Mouse (Mus musculus) heart, embryonic 15.5 days (tissue): ENCODE results near the gene Bcar3. TPM values are rescaled to one million over a fixed set of nuclear protein-coding genes. Genes with fewer than 3 reads are reported as not detected.

Source experiments
- ATAC-seq: fragments of 200-750 bp; cut with Nextera tagmentation; replicated peaks from 2 replicates; pipeline ENCODE4 v1.8.0; 2017; ENCODE audit warnings: low read depth, moderate TSS enrichment; ENCODE audit not compliant: insufficient number of reproducible peaks, insufficient read depth, low FRiP score
- H3K27ac ChIP-seq: fragments of 300-500 bp; sonication (generic); 2 replicates; pipeline ENCODE4 v1.5.1; 2015; ENCODE audit warnings: mild to moderate bottlenecking, inconsistent platforms
- H3K27me3 ChIP-seq: fragments of 300-500 bp; sonication (generic); 2 replicates; pipeline ENCODE4 v1.6.1; 2015; ENCODE audit warnings: inconsistent platforms
- H3K36me3 ChIP-seq: fragments of 300-500 bp; sonication (generic); 2 replicates; pipeline ENCODE4 v1.6.1; 2015; ENCODE audit warnings: mild to moderate bottlenecking, inconsistent platforms
- H3K4me1 ChIP-seq: fragments of 300-500 bp; sonication (generic); replicated peaks from 2 replicates; pipeline ENCODE4 v1.6.1; 2015; ENCODE audit warnings: inconsistent platforms
- H3K4me2 ChIP-seq: fragments of 300-500 bp; sonication (generic); 2 replicates; pipeline ENCODE4 v1.6.1; 2015; ENCODE audit warnings: inconsistent platforms, mild to moderate bottlenecking, moderate library complexity
- H3K4me3 ChIP-seq: fragments of 300-500 bp; sonication (generic); 2 replicates; pipeline ENCODE4 v1.5.1; 2015; ENCODE audit warnings: mild to moderate bottlenecking, inconsistent platforms
- H3K9ac ChIP-seq: fragments of 300-500 bp; sonication (generic); 2 replicates; pipeline ENCODE4 v1.6.1; 2015; ENCODE audit warnings: mild to moderate bottlenecking, inconsistent platforms
- H3K9me3 ChIP-seq: fragments of 300-500 bp; sonication (generic); replicated peaks from 2 replicates; pipeline ENCODE4 v1.6.1; 2016; ENCODE audit warnings: inconsistent platforms
- WGBS: fragments of 180-500 bp; shearing (Covaris S2); methylation state at CpG from one replicate; pipeline ENCODE4 v1.1.7; 2015; ENCODE audit warnings: mixed read lengths; 5-methylcytosine and 5-hydroxymethylcytosine counted together
- polyA plus RNA-seq: library from polyadenylated mRNA; unstranded; fragments of >200 nt; fragmentation: Nextera tagmentation; extraction: Ambion mirVana; gene quantifications from 2 replicates; pipeline ENCODE4 v1.2.1, GENCODE M21; 2015

Bcar3 gene
- polyA plus RNA-seq, 1 experiment from 2014 or later: 3.9 TPM

- Histone ChIP-seq H3K4me2 (no peak overlapping the region), H3K9ac (no peak overlapping the region), H3K27ac (no peak overlapping the region), H3K4me3 (no peak overlapping the region), H3K36me3 (no peaks in the 10 kb centered on the region), H3K9me3 (no peaks in the 10 kb centered on the region), H3K4me1 (peaks cover 16% of the 10 kb centered on the region), H3K27me3 (peaks cover 5% of the 10 kb centered on the region; the same call in 1 of the 2 replicates)
- WGBS: 54% methylated on average over 8 of the region's 8 CpGs
- ATAC-seq: no peak
Observed at GRCm38 (mm10) chr3:122405203-122405956, 111.4 kb downstream of the Bcar3 start.

GRCm38 (mm10) chr3:122406416-122406815 is 112.5 kb downstream of the Bcar3 start:
- Histone ChIP-seq H3K9me3 (no peaks in the 10 kb centered on the region), H3K4me2 (no peak overlapping the region), H3K4me1 (peaks cover 15% of the 10 kb centered on the region), H3K27me3 (peaks cover 5% of the 10 kb centered on the region; the same call in 1 of the 2 replicates), H3K27ac (no peak overlapping the region), H3K9ac (no peak overlapping the region), H3K4me3 (no peak overlapping the region), H3K36me3 (no peaks in the 10 kb centered on the region)
- ATAC-seq: no peak
- WGBS: 72% methylated on average over 8 of the region's 8 CpGs

- Histone ChIP-seq H3K9me3 (no peaks in the 10 kb centered on the region), H3K9ac (no peak overlapping the region), H3K27ac (no peak overlapping the region), H3K4me3 (no peak overlapping the region), H3K36me3 (no peaks in the 10 kb centered on the region), H3K4me1 (peaks cover 4% of the 10 kb centered on the region; the same call in 1 of the 2 replicates), H3K4me2 (no peak overlapping the region), H3K27me3 (peaks cover 16% of the 10 kb centered on the region)
- no peak for ATAC-seq
- WGBS: 84% methylated on average over 6 of the region's 6 CpGs
Observed at GRCm38 (mm10) chr3:122407757-122408156, 113.8 kb downstream of the Bcar3 start.

GRCm38 (mm10) chr3:122408798-122409311 is 114.9 kb downstream of the Bcar3 start:
- 69% methylated on average over 15 of the region's 15 CpGs for WGBS
- Histone ChIP-seq H3K9me3 (no peaks in the 10 kb centered on the region), H3K36me3 (no peaks in the 10 kb centered on the region), H3K4me3 (no peak overlapping the region), H3K4me2 (no peak overlapping the region), H3K9ac (no peak overlapping the region), H3K4me1 (peaks cover 4% of the 10 kb centered on the region), H3K27me3 (peaks cover 18% of the 10 kb centered on the region), H3K27ac (no peak overlapping the region)
- ATAC-seq: no peak

- no peak overlapping the region for H3K9ac ChIP-seq
- H3K27me3 ChIP-seq: peaks cover 18% of the 10 kb centered on the region
- WGBS: 70% methylated on average over 2 of the region's 2 CpGs
- no peak for ATAC-seq
- no peak overlapping the region for H3K27ac ChIP-seq
- no peak overlapping the region for H3K4me3 ChIP-seq
- H3K4me2 ChIP-seq: no peak overlapping the region
- H3K9me3 ChIP-seq: no peaks in the 10 kb centered on the region
- no peaks in the 10 kb centered on the region for H3K36me3 ChIP-seq
- H3K4me1 ChIP-seq: peaks cover 6% of the 10 kb centered on the region
Observed at GRCm38 (mm10) chr3:122411590-122411989, 117.7 kb downstream of the Bcar3 start.

- Histone ChIP-seq H3K4me2 (peak overlapping the region; percentile 40), H3K4me1 (peaks cover 6% of the 10 kb centered on the region), H3K9ac (no peak overlapping the region), H3K9me3 (no peaks in the 10 kb centered on the region), H3K4me3 (peak overlapping the region; percentile 14; the same call in 1 of the 2 replicates), H3K36me3 (no peaks in the 10 kb centered on the region), H3K27ac (no peak overlapping the region), H3K27me3 (peaks cover 26% of the 10 kb centered on the region)
- WGBS: 31% methylated on average over 17 of the region's 17 CpGs
- ATAC-seq: no peak
Observed at GRCm38 (mm10) chr3:122413729-122414561, 120.0 kb downstream of the Bcar3 start.

- Histone ChIP-seq H3K4me1 (peaks cover 10% of the 10 kb centered on the region), H3K4me2 (no peak overlapping the region), H3K9ac (no peak overlapping the region), H3K36me3 (no peaks in the 10 kb centered on the region), H3K9me3 (no peaks in the 10 kb centered on the region), H3K4me3 (no peak overlapping the region), H3K27me3 (peaks cover 29% of the 10 kb centered on the region), H3K27ac (no peak overlapping the region)
- no peak for ATAC-seq
- 66% methylated on average over 8 of the region's 8 CpGs for WGBS
Observed at GRCm38 (mm10) chr3:122414868-122415267, 120.9 kb downstream of the Bcar3 start.

GRCm38 (mm10) chr3:122417466-122417865 is 123.5 kb downstream of the Bcar3 start:
- no peaks in the 10 kb centered on the region for H3K36me3 ChIP-seq

GRCm38 (mm10) chr3:122418564-122419274 is 124.8 kb downstream of the Bcar3 start:
- Histone ChIP-seq H3K9ac (no peak overlapping the region), H3K4me3 (peak overlapping the region; percentile 72), H3K9me3 (no peaks in the 10 kb centered on the region), H3K4me1 (peaks cover 26% of the 10 kb centered on the region), H3K27me3 (peaks cover 28% of the 10 kb centered on the region), H3K4me2 (peak overlapping the region; percentile 97), H3K27ac (no peak overlapping the region), H3K36me3 (no peaks in the 10 kb centered on the region)
- no peak for ATAC-seq
- WGBS: 52% methylated on average over 16 of the region's 16 CpGs

More at GRCm38 (mm10) chr3:122417466-122417865, 123.5 kb downstream of the Bcar3 start:
- no peak overlapping the region for H3K4me2 ChIP-seq
- no peak overlapping the region for H3K27ac ChIP-seq
- 73% methylated on average over 11 of the region's 11 CpGs for whole genome bisulfite sequencing
- no peak overlapping the region for H3K4me3 ChIP-seq
- H3K9ac ChIP-seq: no peak overlapping the region
- no peaks in the 10 kb centered on the region for H3K9me3 ChIP-seq
- H3K27me3 ChIP-seq: peaks cover 29% of the 10 kb centered on the region
- no peak for ATAC-seq
- H3K4me1 ChIP-seq: peaks cover 26% of the 10 kb centered on the region

GRCm38 (mm10) chr3:122419610-122420409 is 125.9 kb downstream of the Bcar3 start:
- H3K4me2 ChIP-seq: peak overlapping the region; percentile 97
- under 1% methylated on average over 63 of the region's 63 CpGs for WGBS
- peaks cover 20% of the 10 kb centered on the region for H3K4me1 ChIP-seq
- peak overlapping the region; percentile 51 for H3K27ac ChIP-seq
- H3K27me3 ChIP-seq: peaks cover 35% of the 10 kb centered on the region
- peak overlapping the region; percentile 72 for H3K4me3 ChIP-seq
- peak; percentile 86 for ATAC-seq
- no peaks in the 10 kb centered on the region for H3K36me3 ChIP-seq
- no peaks in the 10 kb centered on the region for H3K9me3 ChIP-seq
- H3K9ac ChIP-seq: peak overlapping the region; percentile 80
